Mouse (Mus musculus): Measurements from ENCODE around the gene Sgsm3. TPM values are rescaled to one million over a fixed set of nuclear protein-coding genes. Genes with fewer than 3 reads are reported as not detected.

Gene Sgsm3
- total RNA-seq, 2 experiments from 2014 or later: 26.9 to 57.1 TPM

DNA sequence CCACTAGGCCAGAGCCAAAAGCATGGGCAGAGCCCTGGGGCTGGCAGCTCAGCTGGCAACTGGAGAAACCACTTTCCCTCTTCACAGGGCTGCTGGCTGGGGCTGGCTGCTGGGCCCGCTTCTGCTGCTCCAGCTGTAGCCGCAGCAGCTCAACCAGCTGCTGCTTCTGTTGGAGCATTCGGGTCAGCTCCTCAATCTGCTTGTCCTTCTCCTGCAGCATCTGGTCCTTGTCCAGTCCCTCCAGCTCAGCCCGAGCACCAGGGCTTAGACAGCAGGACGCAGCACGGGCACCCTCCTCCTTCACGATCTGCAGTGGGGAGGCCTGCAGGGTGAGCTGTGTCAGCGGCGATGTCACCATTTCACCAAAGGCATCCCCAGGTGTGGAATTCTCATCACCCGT is 38.9 kb downstream of the Sgsm3 start:
- no peak for ATAC-seq (replicated peaks; ENCODE audit: low FRiP score, low TSS enrichment, poor library complexity, severe bottlenecking)

- no peak for ATAC-seq (replicated peaks; ENCODE audit: low FRiP score, low TSS enrichment, poor library complexity, severe bottlenecking)
These were observed 39.7 kb downstream of the Sgsm3 start for GRCm38 (mm10) chr15:81017308-81017707.

- ATAC-seq (replicated peaks; ENCODE audit: low FRiP score, low TSS enrichment, poor library complexity, severe bottlenecking): no peak
These were observed 43.8 kb downstream of the Sgsm3 start for GRCm38 (mm10) chr15:81021377-81021776.

DNA sequence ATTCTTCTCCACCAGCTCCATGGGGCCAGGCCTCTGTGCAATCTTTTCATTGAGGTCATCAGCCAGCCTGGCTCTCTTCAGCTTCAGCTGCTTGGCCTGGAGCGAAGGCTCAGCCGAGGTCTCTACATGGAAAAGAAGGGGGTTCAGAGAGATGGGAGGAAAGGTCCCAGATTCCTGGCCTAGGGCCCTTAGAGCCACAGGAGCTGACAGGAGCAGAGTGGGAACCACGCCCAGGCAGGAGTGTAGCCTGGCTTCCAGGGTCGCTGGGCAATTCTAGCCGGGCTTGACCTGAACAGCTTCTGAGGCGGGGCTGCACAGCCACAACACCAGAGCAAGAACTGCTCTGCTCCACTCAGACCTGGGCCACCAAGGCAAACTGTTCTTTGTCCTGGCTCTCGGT is 44.9 kb downstream of the Sgsm3 start:
- no peak for ATAC-seq (replicated peaks; ENCODE audit: low FRiP score, low TSS enrichment, poor library complexity, severe bottlenecking)

- no peak for ATAC-seq (replicated peaks; ENCODE audit: low FRiP score, low TSS enrichment, poor library complexity, severe bottlenecking)
These were observed 46.3 kb downstream of the Sgsm3 start for GRCm38 (mm10) chr15:81023842-81024241.

DNA sequence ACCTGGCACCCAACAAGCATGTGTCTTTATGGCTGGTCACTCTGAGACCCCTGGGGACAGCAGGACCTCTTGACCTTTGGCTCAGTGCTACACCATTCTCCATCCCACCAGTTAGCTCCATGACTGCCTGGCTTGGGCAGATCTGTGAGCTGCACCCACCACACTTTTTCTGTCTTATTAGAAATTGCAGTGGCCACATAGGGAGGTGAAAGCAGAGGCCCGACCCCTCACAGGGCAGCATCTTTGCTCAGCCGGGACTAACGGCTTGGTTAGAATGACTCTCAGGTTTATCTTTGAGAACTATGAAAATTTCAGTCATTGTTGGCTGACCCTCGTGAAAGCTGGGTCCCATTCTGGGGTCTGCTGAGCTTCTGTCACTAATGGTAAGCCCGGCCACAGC is 49.3 kb downstream of the Sgsm3 start:
- ATAC-seq (replicated peaks; ENCODE audit: low FRiP score, low TSS enrichment, poor library complexity, severe bottlenecking): no peak

- ATAC-seq (replicated peaks; ENCODE audit: low FRiP score, low TSS enrichment, poor library complexity, severe bottlenecking): peak; percentile 96
These were observed 50.0 kb downstream of the Sgsm3 start for GRCm38 (mm10) chr15:81027378-81028173.

GRCm38 (mm10) chr15:81030891-81031425 is 53.4 kb downstream of the Sgsm3 start:
- no peak for ATAC-seq (replicated peaks; ENCODE audit: low FRiP score, low TSS enrichment, poor library complexity, severe bottlenecking)

- ATAC-seq (replicated peaks; ENCODE audit: low FRiP score, low TSS enrichment, poor library complexity, severe bottlenecking): no peak
These were observed 54.0 kb downstream of the Sgsm3 start for GRCm38 (mm10) chr15:81031611-81032010.

DNA sequence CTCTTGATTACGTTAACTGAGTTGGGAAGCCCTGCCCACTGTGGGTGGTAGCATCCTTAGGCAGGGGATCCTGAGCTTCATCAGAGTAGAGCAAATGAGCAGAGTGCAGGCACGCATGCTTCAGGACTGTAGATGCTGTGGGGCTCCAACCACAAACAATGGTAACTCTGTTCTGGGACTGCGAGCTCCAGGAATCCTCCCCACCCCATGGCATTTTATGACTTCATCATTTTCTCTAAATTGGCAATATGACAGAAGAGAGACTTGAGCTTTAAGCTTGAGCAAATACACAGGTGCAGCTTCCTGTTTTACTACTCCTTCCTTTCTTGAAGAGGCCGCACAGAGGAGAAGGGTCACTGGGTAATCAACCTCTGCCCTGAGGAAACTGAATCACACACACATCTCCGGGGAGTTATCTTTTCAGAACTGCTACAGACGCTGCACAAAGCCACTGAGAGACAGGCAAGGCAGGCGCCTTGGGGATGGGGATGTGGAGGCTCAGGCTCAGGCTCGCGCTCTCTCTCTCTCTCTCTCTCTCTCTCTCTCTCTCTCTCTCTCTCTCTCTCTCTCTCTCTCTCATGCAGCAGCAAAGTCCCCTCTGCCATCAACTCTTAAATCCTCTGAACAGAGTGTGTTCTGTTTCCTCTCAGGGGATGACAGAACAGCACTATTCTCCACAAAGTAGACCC is 55.5 kb downstream of the Sgsm3 start:
- ATAC-seq (replicated peaks; ENCODE audit: low FRiP score, low TSS enrichment, poor library complexity, severe bottlenecking): no peak

DNA sequence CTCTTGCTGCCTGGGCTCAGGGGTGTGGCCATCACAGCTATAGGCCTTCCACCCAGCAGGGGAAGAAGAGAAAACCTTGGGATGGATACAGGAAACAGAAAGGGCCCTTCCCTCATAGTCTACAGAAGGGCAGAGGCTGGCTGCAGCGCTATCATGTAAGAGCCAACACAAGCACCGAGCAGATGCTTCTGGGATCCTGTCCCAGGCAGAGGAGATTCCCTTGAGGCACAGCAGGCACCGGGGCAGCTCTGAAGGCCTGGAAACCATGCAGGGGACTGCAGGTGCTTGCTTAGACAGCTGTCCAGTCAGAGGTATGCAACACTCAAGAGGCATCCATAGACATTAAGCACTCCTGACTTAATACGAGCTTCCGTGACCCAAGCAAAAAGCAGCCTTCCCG is 56.6 kb downstream of the Sgsm3 start:
- ATAC-seq (replicated peaks; ENCODE audit: low FRiP score, low TSS enrichment, poor library complexity, severe bottlenecking): no peak

- no peak for ATAC-seq (replicated peaks; ENCODE audit: low FRiP score, low TSS enrichment, poor library complexity, severe bottlenecking)
These were observed 58.0 kb downstream of the Sgsm3 start for GRCm38 (mm10) chr15:81035417-81036162.

GRCm38 (mm10) chr15:81038419-81038818 is 60.9 kb downstream of the Sgsm3 start:
- no peak for ATAC-seq (replicated peaks; ENCODE audit: low FRiP score, low TSS enrichment, poor library complexity, severe bottlenecking)

GRCm38 (mm10) chr15:81041767-81042166 is 64.2 kb downstream of the Sgsm3 start:
- ATAC-seq (replicated peaks; ENCODE audit: low FRiP score, low TSS enrichment, poor library complexity, severe bottlenecking): 0 out of 2 replicates have a peak, but pooled peaks have one; percentile 11

- ATAC-seq (replicated peaks; ENCODE audit: low FRiP score, low TSS enrichment, poor library complexity, severe bottlenecking): no peak; the same call in 1 of the 2 replicates
These were observed 64.8 kb downstream of the Sgsm3 start for GRCm38 (mm10) chr15:81042276-81042931.

GRCm38 (mm10) chr15:81044446-81044845 is 66.9 kb downstream of the Sgsm3 start:
- ATAC-seq (replicated peaks; ENCODE audit: low FRiP score, low TSS enrichment, poor library complexity, severe bottlenecking): no peak

DNA sequence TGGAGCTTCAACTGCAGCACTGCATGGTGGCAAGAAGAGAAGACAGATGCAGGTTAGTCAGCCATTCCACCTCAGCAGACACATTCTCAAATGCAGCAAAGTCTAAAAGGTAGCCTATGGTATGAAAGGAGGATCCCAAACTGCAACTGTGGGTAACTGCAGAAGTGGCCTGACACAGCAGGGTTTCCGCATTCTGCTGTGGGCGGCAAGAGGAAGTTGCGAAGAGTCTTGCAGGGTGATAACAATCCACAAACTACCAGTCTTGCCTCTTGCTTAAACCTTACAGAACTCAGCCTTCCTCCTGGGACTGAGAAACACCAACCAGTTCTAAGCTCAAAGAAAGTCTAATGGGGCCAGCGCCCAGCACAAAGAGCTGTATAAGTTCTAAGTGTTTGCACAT is 67.8 kb downstream of the Sgsm3 start:
- ATAC-seq (replicated peaks; ENCODE audit: low FRiP score, low TSS enrichment, poor library complexity, severe bottlenecking): 0 out of 2 replicates have a peak, but pooled peaks have one; percentile 31

DNA sequence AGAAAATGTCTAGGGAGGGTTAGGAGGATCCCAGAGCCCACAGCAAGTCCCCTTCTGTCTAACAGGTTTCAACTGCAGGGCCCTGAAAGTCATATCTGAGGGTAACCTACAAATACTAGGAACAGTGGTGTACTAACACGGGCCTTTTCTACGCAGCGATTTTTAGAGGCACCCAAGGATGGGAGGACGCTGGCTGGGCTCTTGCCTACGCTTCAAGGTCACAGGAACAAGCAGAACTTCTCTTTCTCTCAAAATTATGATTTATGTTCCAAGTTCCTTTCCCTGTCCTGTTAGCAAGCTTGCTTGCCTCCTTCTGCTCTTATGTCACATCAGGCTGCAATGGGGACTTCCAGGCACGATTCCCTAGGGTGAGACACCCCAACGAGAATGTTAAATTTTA is 68.5 kb downstream of the Sgsm3 start:
- no peak for ATAC-seq (replicated peaks; ENCODE audit: low FRiP score, low TSS enrichment, poor library complexity, severe bottlenecking)

GRCm38 (mm10) chr15:81047497-81047896 is 69.9 kb downstream of the Sgsm3 start:
- peak; percentile 89 for ATAC-seq (replicated peaks; ENCODE audit: low FRiP score, low TSS enrichment, poor library complexity, severe bottlenecking)
